Mouse (Mus musculus) hindbrain, embryonic 15.5 days (tissue): ENCODE measurements around the gene Slc5a3. TPM values are rescaled to one million over a fixed set of nuclear protein-coding genes. Genes with fewer than 3 reads are reported as not detected.
A peak's percentile ranks its signal among the peaks of the same experiment; 100 is the strongest.

ENCODE experiments used
- ATAC-seq: fragments of 200-750 bp; cut with Nextera tagmentation; 2 replicates; pipeline ENCODE4 v1.8.0; 2017; ENCODE audit warnings: low read depth, moderate number of reproducible peaks, moderate TSS enrichment; ENCODE audit not compliant: low FRiP score
- H3K27ac ChIP-seq: fragments of 300-500 bp; sonication (generic); replicated peaks from 2 replicates; pipeline ENCODE4 v1.5.1; 2015; ENCODE audit warnings: mild to moderate bottlenecking, inconsistent platforms
- H3K27me3 ChIP-seq: fragments of 300-500 bp; sonication (generic); 2 replicates; pipeline ENCODE4 v1.6.1; 2015; ENCODE audit warnings: control low read depth, inconsistent platforms
- H3K36me3 ChIP-seq: fragments of 300-500 bp; sonication (generic); 2 replicates; pipeline ENCODE4 v1.6.1; 2015; ENCODE audit warnings: control low read depth, inconsistent platforms
- H3K4me1 ChIP-seq: fragments of 300-500 bp; sonication (generic); replicated peaks from 2 replicates; pipeline ENCODE4 v1.6.1; 2015; ENCODE audit warnings: control low read depth, inconsistent platforms
- H3K4me2 ChIP-seq: fragments of 300-500 bp; sonication (generic); 2 replicates; pipeline ENCODE4 v1.6.1; 2015; ENCODE audit warnings: moderate library complexity, mild to moderate bottlenecking, inconsistent platforms
- H3K4me3 ChIP-seq: fragments of 300-500 bp; sonication (generic); 2 replicates; pipeline ENCODE4 v1.5.1; 2015; ENCODE audit warnings: mild to moderate bottlenecking, inconsistent platforms
- H3K9ac ChIP-seq: fragments of 300-500 bp; sonication (generic); 2 replicates; pipeline ENCODE4 v1.6.1; 2015; ENCODE audit warnings: inconsistent platforms
- H3K9me3 ChIP-seq: fragments of 300-500 bp; sonication (generic); 2 replicates; pipeline ENCODE4 v1.6.1; 2016; ENCODE audit warnings: control low read depth, inconsistent platforms
- whole genome bisulfite sequencing: fragments of 180-500 bp; shearing (Covaris S2); methylation state at CpG from one replicate; pipeline ENCODE4 v1.1.7; 2015; 5-methylcytosine and 5-hydroxymethylcytosine counted together
- polyA plus RNA-seq: library from polyadenylated mRNA; unstranded; fragments of >200 nt; fragmentation: Nextera tagmentation; extraction: Ambion mirVana; gene quantifications from 2 replicates; pipeline ENCODE4 v1.2.1, GENCODE M21; 2015

Gene Slc5a3
- polyA plus RNA-seq, result 16.6 and 17.8 TPM in 2 replicates

- peak within 1 kb of the TSS; percentile 95 for H3K27ac ChIP-seq
These were observed at the start of gene Slc5a3, which contains the start of the genes Mrps6 and Gm49711 for GRCm38 (mm10) chr16:92057852-92058643. Gene Slc5a3, plus strand, starts transcription at chr16:92058322. Gene Mrps6, plus strand, starts transcription at chr16:92058270. Gene Gm49711, plus strand, starts transcription at chr16:92058316.

GRCm38 (mm10) chr16:92009586-92009985, 48.5 kb upstream of the Slc5a3 start:
- WGBS, result 87% methylated on average over 2 of the region's 2 CpGs
- Histone ChIP-seq H3K4me3 (no peak overlapping the region), H3K27me3 (no peaks in the 10 kb centered on the region), H3K36me3 (no peaks in the 10 kb centered on the region), H3K9me3 (no peaks in the 10 kb centered on the region), H3K9ac (no peak overlapping the region), H3K4me2 (no peak overlapping the region), H3K4me1 (no peaks in the 10 kb centered on the region), H3K27ac (no peak overlapping the region)
- ATAC-seq, result no peak

More at GRCm38 (mm10) chr16:92057852-92058643, at the start of gene Slc5a3, which contains the start of the genes Mrps6 and Gm49711:
- peak within 1 kb of the TSS; percentile 99 for H3K4me3 ChIP-seq
- no peaks in the 10 kb centered on the region for H3K9me3 ChIP-seq
- H3K4me2 ChIP-seq, result peak within 1 kb of the TSS; percentile 84
- H3K36me3 ChIP-seq, result peaks cover 17% of the 10 kb centered on the region
- H3K27me3 ChIP-seq, result no peaks in the 10 kb centered on the region
- ATAC-seq, result peak; percentile 95
- 0% methylated on average over 68 of the region's 99 CpGs for WGBS
- H3K9ac ChIP-seq, result peak within 1 kb of the TSS; percentile 91
- peaks cover 38% of the 10 kb centered on the region for H3K4me1 ChIP-seq

- H3K36me3 ChIP-seq, result no peaks in the 10 kb centered on the region
- peaks cover 17% of the 10 kb centered on the region for H3K4me1 ChIP-seq
- no peaks in the 10 kb centered on the region for H3K27me3 ChIP-seq
- ATAC-seq, result no peak
- H3K4me3 ChIP-seq, result no peak overlapping the region
- 89% methylated on average over 8 of the region's 8 CpGs for WGBS
- H3K9me3 ChIP-seq, result no peaks in the 10 kb centered on the region
- no peak overlapping the region for H3K4me2 ChIP-seq
- H3K27ac ChIP-seq, result no peak overlapping the region
- H3K9ac ChIP-seq, result no peak overlapping the region
These were observed 41.3 kb upstream of the Slc5a3 start for GRCm38 (mm10) chr16:92016792-92017191.

- WGBS, result 4% methylated on average over 26 of the region's 26 CpGs
- H3K4me2 ChIP-seq, result peak overlapping the region; percentile 63
These were observed 38.7 kb upstream of the Slc5a3 start for GRCm38 (mm10) chr16:92019141-92020118.

GRCm38 (mm10) chr16:92021656-92022400, 36.3 kb upstream of the Slc5a3 start:
- Histone ChIP-seq H3K36me3 (no peaks in the 10 kb centered on the region), H3K9ac (no peak overlapping the region), H3K27ac (no peak overlapping the region), H3K9me3 (no peaks in the 10 kb centered on the region), H3K4me1 (peaks cover 17% of the 10 kb centered on the region), H3K4me2 (no peak overlapping the region), H3K27me3 (no peaks in the 10 kb centered on the region), H3K4me3 (no peak overlapping the region)
- WGBS, result 91% methylated on average over 12 of the region's 12 CpGs
- ATAC-seq, result no peak

More at GRCm38 (mm10) chr16:92019141-92020118, 38.7 kb upstream of the Slc5a3 start:
- Histone ChIP-seq H3K9me3 (no peaks in the 10 kb centered on the region), H3K36me3 (no peaks in the 10 kb centered on the region), H3K9ac (peak overlapping the region; percentile 42), H3K27ac (peak overlapping the region; percentile 76), H3K4me3 (peak overlapping the region; percentile 36), H3K4me1 (peaks cover 17% of the 10 kb centered on the region), H3K27me3 (no peaks in the 10 kb centered on the region)
- ATAC-seq, result peak; percentile 52; the same call in 1 of the 2 replicates

- Histone ChIP-seq H3K36me3 (no peaks in the 10 kb centered on the region), H3K9ac (no peak overlapping the region), H3K4me3 (no peak overlapping the region), H3K27ac (no peak overlapping the region), H3K27me3 (no peaks in the 10 kb centered on the region), H3K9me3 (no peaks in the 10 kb centered on the region), H3K4me2 (no peak overlapping the region), H3K4me1 (peaks cover 17% of the 10 kb centered on the region)
- no peak for ATAC-seq
- WGBS, result 72% methylated on average over 20 of the region's 20 CpGs
These were observed 35.4 kb upstream of the Slc5a3 start for GRCm38 (mm10) chr16:92022494-92023283.

- Histone ChIP-seq H3K36me3 (no peaks in the 10 kb centered on the region), H3K4me2 (no peak overlapping the region)
- ATAC-seq, result no peak
These were observed 24.8 kb upstream of the Slc5a3 start for GRCm38 (mm10) chr16:92033286-92033685.

GRCm38 (mm10) chr16:92034676-92035075, 23.4 kb upstream of the Slc5a3 start:
- ATAC-seq, result no peak
- H3K4me3 ChIP-seq, result no peak overlapping the region
- H3K36me3 ChIP-seq, result no peaks in the 10 kb centered on the region
- no peak overlapping the region for H3K9ac ChIP-seq
- no peaks in the 10 kb centered on the region for H3K9me3 ChIP-seq
- WGBS, result 69% methylated on average over 5 of the region's 5 CpGs
- no peaks in the 10 kb centered on the region for H3K4me1 ChIP-seq
- no peak overlapping the region for H3K27ac ChIP-seq
- no peaks in the 10 kb centered on the region for H3K27me3 ChIP-seq
- no peak overlapping the region for H3K4me2 ChIP-seq

More at GRCm38 (mm10) chr16:92033286-92033685, 24.8 kb upstream of the Slc5a3 start:
- no peaks in the 10 kb centered on the region for H3K9me3 ChIP-seq
- H3K4me1 ChIP-seq, result no peaks in the 10 kb centered on the region
- no peak overlapping the region for H3K4me3 ChIP-seq
- H3K27ac ChIP-seq, result no peak overlapping the region
- no peak overlapping the region for H3K9ac ChIP-seq
- no peaks in the 10 kb centered on the region for H3K27me3 ChIP-seq
- WGBS, result 87% methylated on average over 3 of the region's 3 CpGs

- no peaks in the 10 kb centered on the region for H3K4me1 ChIP-seq
- WGBS, result 47% methylated on average over 8 of the region's 8 CpGs
- H3K4me3 ChIP-seq, result no peak overlapping the region
- no peaks in the 10 kb centered on the region for H3K27me3 ChIP-seq
- no peaks in the 10 kb centered on the region for H3K9me3 ChIP-seq
- H3K9ac ChIP-seq, result no peak overlapping the region
- no peak overlapping the region for H3K4me2 ChIP-seq
- H3K27ac ChIP-seq, result no peak overlapping the region
- H3K36me3 ChIP-seq, result no peaks in the 10 kb centered on the region
- no peak for ATAC-seq
These were observed 21.4 kb upstream of the Slc5a3 start for GRCm38 (mm10) chr16:92036701-92037100.

GRCm38 (mm10) chr16:92037891-92038607, 20.1 kb upstream of the Slc5a3 start:
- 87% methylated on average over 21 of the region's 21 CpGs for WGBS
- no peaks in the 10 kb centered on the region for H3K4me1 ChIP-seq
- no peak overlapping the region for H3K27ac ChIP-seq
- no peak overlapping the region for H3K9ac ChIP-seq
- ATAC-seq, result no peak
- no peaks in the 10 kb centered on the region for H3K9me3 ChIP-seq
- no peaks in the 10 kb centered on the region for H3K36me3 ChIP-seq
- no peak overlapping the region for H3K4me3 ChIP-seq
- no peaks in the 10 kb centered on the region for H3K27me3 ChIP-seq
- H3K4me2 ChIP-seq, result no peak overlapping the region
